Mouse (Mus musculus) T-cell, adult 2 months (primary cell): Measurements from ENCODE around the gene Baiap2l2.

Experiments used
- DNase-seq: peaks from one replicate; pipeline ENCODE4 v3.0.0; 2022; ENCODE audit warnings: low spot score

The Baiap2l2 gene

DNA sequence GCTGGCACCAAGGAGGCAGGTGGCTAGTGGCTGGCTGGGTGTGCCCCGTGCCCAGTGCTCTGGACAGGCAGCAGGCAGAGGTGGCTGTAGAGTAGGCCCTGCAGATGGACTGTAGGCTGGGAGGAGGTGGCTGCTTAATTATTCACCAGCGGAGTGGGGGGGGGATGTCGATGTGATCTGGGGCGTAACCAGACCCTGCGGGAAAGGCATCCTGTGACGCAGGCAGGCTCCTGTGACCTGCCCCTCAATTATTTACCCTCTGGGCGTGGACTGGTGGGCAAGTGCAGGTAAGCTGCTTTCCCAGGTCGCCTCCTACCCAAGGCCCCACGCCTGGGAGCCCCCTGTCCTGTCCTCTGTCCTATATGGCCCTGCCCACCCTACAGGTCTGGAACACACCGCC lies at the start of gene Baiap2l2:
Gene Baiap2l2, minus strand, starts transcription at position 139 of the 400 bp plus-strand sequence.
- no peak for DNase-seq

DNA sequence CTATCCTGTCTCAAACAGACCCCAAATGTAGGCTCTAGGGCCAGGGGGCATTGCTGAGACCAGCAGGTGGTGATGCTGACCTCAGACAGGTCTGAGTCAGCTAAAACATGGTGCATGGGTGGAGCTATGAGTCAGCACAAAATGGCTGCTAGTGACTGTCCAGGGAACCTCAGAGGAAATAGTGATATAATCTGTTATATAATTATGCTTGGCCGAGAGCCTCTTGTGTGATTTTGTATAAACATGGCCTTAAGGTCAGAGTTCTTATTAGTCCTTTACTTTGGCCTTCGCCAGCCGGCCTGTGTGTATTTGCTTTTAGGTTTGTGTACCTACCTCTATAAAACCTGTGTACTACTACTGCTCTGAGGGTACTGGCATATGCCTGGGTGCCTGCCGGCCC lies 48.1 kb upstream of the Baiap2l2 start:
- no peak for DNase-seq

DNA sequence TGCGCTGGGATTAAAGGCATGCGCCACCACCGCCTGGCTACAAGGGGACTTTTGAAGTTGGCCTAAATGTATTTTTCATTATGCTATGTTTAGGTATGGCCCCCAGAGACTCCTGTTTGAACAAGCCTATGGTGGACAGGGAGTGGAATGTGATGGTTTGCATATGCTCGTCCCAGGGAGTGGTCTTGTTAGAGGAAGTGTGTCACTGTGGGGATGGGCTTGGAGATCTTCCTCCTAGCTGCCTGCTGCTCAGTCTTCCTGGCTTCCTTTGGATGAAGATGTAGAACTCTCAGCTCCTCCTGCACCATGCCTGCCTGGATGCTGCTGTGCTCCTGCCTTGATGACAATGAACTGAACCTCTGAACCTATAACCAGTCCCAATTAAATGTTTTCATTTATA lies 45.2 kb upstream of the Baiap2l2 start:
- no peak for DNase-seq

DNA sequence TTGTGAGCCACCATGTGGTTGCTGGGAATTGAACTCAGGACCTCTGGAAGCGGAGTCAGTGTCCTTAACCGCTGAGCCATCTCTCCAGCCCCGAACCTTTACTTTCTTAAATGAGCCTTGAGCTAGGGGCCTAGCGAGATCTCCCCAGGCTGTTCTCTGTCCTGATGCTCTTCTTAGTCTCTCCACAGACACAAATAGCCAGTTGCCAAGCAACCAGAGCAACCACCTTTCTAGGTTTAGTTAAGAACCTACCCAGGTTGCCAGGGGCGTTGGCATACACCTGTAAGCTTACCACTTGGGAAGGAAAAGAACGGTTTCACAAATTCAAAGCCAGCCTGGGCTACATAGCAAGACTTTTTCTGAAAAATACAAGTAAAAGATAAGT lies 44.6 kb upstream of the Baiap2l2 start:
- no peak for DNase-seq

DNA sequence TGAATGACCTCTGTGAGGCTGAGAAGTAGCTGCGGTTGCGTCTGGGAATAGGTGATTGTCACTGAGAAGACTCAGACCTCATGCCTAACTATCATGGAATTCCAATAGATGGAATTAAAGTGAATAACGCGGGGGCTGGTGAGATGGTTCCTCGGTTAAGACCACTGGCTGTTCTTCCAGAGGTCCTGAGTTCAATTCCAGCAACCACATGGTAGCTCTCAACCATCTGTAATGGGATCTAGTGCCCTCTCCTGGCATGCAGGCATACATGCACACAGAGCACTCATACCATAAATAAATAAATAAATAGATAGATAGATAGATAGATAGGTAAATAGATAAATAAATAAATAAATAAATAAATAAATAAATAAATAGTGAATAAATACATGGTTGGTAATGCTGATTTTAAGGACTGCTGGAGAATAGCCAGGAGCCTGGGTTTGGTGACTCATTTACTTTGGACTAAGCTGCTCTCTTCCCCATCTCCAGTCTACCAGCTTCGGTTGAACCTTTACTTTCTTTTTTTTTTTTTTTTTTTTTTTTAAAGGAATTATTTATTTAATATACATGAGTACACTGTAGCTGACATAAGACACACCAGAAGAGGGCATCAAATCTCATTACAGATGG lies 44.1 kb upstream of the Baiap2l2 start:
- DNase-seq: no peak

DNA sequence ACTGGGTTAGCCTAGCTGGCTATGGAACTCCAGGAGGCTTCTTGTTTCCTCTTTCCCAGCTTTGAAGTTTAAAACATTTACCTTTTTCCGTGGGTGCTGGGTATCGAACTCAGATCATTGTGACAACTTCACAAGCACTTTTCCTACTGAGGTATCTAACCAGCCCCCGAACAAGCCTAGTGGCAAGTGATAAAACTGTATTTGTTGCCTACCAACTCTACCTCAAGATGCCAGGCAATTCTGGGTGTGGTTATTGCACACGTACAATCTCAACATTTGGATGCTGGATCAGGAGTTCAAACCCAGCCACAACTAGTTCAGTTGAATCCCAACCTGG lies 43.6 kb upstream of the Baiap2l2 start:
- peak; percentile 54 for DNase-seq

DNA sequence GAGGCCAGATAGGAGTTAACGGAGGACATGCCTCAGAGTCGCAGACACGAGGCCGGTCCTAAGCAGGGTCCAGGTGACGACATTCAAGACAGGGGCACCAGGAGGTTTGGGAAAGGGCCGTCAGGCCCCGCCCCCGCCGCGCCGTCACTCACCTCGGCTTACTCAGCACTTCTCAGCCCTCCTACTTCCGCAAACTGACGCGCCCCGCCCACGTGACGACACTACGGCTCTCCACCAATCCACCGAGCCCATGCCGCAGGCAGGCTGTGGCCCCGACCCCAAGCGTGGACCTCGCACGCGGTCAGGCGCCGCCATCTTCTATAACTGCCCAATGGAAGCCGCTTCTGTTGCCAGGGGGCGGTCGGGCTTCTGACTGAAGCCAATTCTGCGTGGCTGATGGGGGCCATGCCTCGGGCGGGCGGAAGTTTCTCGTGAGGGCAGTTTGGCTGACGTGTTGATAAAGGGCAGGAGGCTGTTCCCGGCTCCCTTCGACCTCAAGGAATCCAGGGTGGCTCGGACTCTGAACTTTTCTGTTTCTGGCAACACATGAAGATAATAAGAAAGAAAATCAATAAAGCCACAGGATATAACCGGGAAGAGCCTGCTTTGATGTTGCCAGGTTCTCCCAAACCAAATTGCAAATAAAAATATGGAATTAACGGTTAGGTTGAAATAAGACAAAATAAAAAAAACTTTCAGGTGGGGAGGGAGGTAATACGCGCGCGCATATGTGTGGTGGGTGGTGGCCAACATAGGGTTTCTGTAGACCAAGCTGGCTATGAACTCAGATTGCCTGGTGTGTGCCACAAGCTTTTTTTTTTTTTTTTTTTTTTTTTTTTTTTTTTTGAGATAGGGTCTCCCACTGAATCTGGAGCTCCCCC lies 43.0 kb upstream of the Baiap2l2 start, which contains the start of gene Pla2g6:
Gene Pla2g6, minus strand, starts transcription at position 333 of the 881 bp plus-strand sequence.
- peak; percentile 94 for DNase-seq

DNA sequence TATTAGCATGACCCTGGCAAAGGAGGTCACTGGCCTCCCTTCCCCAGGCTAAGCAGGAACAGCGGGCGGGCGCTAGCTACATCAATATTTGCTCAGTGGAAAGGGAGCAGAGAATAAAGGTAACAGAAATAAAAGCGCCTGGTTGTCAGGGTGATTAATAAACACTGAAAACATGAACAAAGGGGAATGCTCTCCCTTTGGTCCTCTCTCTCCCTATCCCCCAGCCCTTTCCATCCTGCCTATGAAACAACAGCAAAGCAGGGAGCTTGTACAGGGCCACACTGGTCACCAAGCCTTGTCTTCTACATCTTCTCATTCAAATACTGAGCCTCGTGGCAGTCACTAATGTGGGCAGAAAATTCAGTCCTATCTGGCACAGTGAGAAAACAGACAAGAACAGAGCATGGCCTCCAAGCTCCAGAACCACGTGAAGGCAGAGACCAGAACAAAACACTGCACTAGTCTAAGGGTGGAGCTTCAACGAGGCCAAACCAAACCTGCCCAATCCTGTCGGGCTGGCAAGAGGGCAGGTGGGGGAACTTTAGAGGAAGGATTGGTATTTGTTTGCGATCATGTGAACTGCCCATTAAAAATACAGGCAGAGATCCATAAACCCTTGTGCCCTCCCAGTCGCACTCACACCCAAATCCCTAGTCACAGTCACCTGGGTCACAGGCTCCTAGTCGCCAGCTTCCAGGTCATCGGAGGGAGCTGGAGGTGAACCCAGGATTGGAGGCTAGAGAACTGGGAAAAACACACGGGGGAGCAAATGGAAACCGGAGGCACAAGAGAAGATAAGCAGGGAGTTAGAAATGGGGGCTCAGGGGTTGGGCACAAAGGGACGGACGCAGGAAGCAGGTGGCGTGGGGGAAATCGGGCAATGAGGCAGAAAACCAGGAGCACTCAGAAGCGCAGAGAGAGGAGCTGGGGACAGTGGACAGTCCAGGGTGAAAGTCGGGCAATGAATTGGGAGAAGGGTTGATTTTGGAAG lies 41.9 kb upstream of the Baiap2l2 start:
- peak; percentile 38 for DNase-seq

DNA sequence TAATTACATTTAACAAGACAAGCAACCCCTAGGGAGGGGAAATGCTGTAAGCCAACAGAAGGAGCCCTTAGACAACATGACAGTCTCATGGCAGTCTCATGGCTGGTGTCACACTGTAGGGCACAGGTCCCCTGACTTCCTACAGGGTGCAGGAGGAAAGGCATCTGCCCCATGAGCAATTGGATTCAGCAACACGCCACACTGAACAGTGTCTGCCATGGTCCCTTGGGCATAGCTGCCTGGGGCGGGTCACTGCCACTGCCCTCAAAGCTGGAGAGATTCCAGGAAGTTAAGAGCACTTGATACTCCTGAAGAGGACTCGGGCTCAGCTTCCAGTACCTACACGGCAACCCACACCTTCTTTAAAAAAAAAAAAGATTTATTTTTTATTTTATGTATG lies 40.9 kb upstream of the Baiap2l2 start:
- DNase-seq: no peak

DNA sequence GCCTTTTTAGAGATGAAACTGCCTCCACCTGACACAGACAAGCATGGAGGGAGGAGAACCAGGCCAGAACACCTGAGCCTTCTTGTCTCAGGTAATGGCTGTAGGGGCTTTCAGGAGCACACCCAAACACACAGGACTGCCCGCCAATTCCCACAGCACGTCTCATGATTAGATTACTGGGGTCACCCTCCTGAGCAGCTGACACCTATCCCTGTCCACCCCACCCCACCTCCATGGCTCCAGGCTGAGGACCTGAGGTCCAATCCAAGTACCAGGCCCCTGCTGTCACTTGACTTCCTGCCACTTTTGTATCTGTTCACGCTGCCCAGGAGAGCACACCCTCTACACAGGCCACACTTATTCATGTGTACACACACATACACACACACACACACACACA lies 40.4 kb upstream of the Baiap2l2 start:
- DNase-seq: no peak

DNA sequence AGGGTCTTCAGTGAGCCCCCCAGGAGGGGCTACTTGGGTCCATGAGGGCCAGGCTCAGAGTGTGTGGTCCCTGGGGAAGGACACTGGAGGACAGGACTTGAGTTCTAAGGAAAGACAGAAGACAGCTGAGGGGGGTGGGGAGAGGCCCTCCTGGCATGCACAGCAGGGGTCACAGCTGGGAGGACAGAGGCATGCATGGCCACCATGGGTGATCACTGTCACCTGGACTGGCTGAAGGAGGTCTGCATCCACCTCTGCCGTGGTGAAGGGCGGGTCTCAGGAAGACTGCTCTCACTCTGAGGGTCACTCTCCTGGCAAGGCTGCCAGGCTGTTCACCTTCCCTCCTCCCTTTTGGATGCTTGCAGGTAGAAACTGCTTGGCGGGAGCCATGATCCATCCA lies 39.0 kb upstream of the Baiap2l2 start:
- DNase-seq: no peak

DNA sequence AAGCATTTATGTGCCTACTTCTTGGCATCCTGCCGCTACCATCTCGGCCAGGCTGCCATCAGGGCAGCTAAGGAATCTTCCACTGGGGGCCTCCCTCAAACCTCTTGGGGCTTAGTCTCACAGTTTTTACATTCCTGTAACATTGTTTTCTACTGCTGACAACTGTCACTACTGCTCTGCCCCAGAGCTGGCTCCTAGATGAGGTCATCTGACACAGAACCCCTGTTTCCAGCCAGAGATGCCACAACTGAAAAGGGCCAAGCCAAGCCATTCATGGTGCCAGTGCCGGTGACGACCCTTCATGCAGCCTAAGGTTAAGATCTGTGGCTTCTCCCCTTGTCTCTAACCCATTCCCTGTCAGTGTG lies 38.4 kb upstream of the Baiap2l2 start:
- DNase-seq: no peak

DNA sequence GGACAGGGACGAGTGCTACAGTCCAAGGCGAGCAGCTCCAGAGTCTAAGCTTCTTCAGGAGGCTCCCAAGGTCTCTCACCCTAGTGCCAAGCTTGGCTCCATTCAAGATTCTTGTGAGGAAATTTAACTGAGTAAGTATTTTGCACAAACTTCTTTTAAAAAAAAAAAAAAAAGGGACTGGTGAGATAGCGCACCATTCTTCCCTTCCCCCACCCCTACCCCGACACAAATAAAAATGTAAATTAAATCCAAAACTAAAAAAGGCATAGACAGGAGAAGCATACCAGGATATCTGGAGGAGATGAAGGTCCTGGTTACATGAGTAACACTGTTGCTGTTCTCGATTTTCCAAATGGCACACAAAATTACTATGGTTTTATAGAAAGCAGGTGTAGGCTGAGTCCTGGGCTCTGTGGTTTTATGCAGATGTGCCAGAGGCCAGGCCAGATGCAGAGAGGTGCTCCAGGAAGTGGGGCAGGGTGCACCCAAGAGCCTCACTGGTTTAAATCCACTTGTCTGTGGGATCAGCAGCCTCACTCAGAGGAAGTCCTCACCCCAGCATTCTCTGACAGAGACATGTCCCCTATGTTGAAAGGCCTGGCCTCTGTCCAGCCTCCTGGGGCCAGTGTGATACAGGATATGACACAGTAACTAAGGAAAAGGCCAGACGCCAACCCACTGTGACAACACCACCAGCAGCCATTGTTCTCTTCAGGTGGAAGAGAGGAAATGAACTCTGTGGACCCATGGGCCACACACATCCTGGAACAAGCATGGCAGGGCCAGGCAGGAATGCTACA lies 37.9 kb upstream of the Baiap2l2 start:
- DNase-seq: peak; percentile 62

DNA sequence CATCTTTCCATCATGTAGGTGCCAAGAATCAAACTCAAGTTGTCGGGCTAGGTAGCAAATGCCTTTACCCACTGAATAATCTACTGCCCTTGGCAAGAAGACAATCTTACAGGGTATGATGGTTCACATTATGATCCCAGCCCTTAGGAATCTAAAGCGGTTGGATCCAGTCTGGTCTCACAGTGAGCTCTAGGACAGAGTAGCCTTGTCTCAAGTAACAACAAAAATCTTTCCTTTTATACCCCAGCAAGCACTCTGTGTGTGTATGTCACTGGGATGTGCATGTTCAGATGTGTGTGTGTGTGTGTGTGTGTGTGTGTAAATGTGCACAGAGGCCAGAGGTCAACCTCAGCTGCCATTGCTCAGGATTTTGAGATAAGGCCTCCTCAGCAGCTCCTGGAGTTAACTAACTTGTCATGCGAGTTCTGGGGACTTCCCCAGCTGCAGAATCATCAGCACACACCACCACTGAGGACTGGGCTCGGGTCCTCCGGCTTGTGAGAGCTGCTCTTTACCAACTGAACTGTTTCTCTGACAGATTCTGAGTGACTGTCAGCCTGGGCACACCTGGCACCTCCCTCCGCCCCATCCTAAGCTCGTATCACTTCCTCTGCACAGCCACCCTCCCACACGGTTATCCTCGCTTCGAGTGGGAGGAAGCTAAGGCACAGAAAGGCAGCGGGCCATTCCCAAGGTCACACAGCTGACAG lies 37.1 kb upstream of the Baiap2l2 start:
- peak; percentile 31 for DNase-seq

DNA sequence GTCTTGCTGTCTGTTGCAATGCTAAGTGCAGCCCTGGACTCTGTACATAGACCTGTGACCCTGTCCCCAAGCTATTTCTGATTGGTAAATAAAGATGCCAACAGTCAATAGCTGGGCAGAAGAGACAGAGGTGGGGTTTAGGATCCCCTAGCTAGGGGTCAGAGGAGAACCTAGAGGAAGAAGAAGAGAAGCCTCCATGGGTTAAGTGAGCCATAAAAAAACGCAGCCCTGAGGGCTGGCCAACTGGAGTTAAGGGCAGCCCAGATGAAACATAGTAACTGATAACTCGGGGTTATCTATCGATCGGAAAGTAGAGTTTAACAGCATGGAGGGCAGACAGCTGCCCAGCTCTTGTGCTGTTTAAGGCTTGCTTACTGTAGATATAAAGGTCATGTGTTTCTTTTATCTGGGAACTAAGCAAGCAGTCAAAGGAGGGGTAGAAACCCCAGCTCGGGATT lies 36.4 kb upstream of the Baiap2l2 start:
- DNase-seq: no peak

DNA sequence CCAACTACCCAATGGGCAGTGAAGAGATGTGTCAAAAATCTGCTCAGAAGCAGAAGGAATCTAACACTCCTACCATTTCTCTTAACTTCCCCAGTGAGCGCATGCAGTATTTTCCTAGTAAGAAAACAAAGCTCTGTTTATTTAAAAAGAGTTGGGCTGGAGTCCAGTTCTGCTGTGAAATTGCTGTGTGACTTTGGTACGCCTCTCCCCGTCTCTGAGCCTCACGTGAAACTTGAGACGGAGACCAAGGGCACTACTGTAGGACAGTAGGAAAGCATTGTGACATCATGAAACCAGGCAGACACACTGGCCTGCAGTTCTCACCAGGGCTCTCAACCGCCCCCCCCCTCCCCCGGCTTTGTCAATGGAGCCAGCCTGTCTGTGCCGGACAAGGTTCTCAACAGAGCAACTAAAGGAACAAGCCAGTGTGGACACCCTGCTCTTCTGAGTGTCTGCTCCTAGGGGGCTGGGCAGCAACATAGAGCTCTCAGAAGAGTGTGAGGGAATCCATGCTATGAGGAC lies 28.6 kb upstream of the Baiap2l2 start:
- no peak for DNase-seq

DNA sequence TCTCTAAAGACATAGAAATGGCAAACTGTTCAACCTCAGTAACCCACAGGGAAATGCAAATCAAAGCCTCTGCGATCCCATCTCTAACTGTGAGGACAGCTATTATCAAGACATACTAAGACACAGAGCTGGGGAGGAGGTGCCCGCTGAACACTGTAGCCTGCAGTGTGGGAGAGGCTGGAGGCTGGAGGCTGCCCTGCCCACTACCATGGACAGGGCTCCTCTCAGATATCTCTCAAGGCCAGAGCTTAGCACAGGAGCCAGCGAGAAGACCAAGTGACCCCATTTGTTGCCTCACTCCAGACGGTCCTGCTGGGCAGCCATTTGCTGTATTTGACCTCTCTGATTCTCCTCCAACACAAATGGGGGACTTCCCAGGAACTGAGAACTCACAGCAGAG lies 22.5 kb upstream of the Baiap2l2 start:
- no peak for DNase-seq

DNA sequence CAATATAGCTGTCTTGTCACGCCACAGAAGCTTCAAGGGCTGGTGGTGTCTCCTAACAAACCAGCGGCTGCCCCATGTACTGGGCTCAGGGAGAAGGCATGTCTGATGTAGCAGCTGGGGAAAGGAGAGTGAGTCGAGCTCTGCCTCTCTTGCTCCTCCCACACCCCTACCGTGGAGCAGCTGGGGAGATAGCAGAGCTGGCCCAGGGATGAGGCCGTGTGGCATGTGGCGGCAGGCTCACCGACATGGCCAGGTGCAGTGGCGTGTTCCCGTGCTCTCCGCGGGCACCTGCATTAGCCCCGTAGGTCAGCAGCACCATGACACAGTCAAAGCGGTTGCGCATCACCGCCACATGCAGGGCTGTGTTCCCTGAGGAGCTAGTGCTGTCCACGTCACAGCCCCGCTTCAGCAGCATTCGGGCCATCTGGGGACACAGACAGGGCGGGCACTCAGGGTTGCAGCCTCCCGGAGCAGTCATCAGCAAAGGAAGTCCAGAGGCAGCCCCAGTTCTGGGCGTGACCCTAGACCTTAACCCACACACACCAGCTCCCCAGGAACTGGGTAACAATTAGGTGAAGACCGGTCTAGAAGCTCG lies 20.8 kb upstream of the Baiap2l2 start:
- DNase-seq: no peak

DNA sequence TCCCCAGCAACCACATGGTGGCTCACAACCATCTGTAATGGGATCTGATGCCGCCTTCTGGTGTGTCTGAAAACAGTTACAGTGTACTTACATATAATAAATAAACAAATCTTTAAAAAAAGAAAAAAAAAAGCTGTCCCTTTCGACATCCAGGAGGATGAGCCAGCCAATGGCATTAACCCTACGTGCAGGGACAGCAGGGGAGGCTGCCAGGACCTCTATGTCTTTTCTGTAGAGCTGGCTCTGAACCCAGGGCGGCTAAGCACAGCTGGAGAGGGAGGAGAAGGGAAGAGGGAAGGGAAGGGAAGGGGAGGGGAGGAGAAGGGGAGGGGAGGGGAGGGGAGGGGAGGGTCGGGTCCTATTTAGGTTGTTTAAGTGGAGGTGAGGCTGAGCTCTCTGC lies 19.5 kb upstream of the Baiap2l2 start:
- no peak for DNase-seq

DNA sequence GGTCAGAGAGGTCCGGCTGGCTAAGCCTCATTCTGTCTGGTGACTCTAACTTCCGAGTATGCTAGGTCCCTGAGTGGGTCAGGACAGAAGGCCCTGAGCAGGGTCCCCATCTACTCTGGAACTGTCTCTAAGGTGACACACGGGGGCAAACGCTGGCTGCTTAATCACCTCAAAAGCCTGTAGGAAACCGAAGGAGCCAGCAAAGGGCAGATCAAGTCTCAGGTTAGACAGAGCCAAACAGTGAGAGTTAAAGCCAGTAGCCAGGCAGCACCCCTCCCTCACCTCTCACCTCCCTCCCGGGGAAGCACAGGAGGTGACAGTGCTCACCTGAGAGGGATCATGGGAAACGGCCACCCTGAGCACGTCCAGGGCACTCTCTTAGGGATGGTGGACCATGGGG lies 18.4 kb upstream of the Baiap2l2 start:
- DNase-seq: no peak
